Mouse (Mus musculus): ENCODE measurements around the gene Sh3bgrl3. TPM values are rescaled to one million over a fixed set of nuclear protein-coding genes. Genes with fewer than 3 reads are reported as not detected.
A peak's percentile ranks its signal among the peaks of the same experiment; 100 is the strongest.

Gene Sh3bgrl3
- total RNA-seq, 1 experiment from 2014 or later, result 328 TPM

GRCm38 (mm10) chr4:134116501-134116900 is 12.1 kb downstream of the Sh3bgrl3 start:
- ATAC-seq (replicated peaks; ENCODE audit: insufficient number of reproducible peaks, low FRiP score, low TSS enrichment, poor library complexity, severe bottlenecking), result no peak

DNA sequence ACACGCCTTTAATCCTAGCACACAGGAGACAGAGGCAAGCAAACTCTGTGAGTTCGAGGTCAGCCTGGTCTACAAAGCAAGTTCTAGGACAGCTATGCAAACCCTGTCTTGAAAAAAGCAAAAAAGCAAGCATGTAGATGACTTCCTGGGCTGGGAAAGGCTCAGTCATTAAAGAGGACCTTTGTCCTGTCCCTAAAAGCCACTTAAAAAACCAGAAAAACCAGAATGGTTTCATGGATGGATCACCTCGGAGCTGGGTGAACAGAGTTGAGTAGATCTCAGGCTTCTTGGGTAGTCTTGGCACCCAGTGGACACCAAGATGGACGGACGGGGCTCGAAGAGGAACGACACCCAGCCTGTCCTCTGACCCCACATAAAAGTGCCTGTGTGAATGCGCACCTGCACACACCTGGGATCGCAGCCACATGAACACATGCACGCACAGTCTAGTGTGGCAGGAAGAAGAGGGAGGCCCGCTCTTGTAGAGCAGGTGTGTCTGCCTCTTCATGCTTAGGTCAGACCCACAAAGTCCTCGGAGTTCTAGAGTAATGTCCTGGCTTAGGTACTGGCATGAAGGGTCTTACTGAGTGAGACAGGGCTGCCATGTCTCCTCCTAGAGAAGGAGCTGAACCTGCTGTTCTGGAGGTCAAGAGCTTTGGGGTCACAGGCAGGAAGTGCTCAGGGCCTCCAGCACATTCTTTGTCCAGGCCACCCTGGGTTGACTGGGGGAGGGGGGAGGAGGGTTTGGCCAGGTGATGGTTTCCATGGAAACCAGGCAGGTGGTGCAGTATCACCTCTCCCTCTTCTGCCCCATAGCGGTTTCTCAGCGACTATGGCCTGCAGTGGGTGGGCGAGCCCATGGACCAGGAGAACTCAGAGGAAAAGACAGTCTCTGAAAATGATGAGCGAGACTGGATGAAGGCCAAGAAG is 13.1 kb downstream of the Sh3bgrl3 start:
- no peak for ATAC-seq (replicated peaks; ENCODE audit: insufficient number of reproducible peaks, low FRiP score, low TSS enrichment, poor library complexity, severe bottlenecking)

DNA sequence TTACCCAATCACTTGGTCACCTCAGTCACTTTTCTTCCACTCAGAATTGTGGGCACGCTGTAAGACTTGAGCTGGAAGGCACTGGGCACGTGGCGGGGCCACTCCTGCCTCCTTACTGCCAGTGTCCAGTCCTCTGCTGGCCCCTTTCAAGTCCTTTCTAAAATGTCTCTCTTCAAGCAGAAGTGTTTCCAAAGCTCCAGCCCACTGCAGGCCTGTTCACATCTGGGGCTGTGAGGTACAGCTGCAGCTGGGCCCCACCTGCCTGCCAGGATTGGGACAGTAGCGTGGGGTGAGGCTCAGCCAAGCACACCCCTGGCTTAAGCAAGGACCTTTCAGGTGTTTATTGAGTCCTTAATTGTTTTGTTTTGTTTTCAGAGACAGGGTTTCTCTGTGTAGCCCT is 14.6 kb downstream of the Sh3bgrl3 start:
- no peak for ATAC-seq (replicated peaks; ENCODE audit: insufficient number of reproducible peaks, low FRiP score, low TSS enrichment, poor library complexity, severe bottlenecking)

DNA sequence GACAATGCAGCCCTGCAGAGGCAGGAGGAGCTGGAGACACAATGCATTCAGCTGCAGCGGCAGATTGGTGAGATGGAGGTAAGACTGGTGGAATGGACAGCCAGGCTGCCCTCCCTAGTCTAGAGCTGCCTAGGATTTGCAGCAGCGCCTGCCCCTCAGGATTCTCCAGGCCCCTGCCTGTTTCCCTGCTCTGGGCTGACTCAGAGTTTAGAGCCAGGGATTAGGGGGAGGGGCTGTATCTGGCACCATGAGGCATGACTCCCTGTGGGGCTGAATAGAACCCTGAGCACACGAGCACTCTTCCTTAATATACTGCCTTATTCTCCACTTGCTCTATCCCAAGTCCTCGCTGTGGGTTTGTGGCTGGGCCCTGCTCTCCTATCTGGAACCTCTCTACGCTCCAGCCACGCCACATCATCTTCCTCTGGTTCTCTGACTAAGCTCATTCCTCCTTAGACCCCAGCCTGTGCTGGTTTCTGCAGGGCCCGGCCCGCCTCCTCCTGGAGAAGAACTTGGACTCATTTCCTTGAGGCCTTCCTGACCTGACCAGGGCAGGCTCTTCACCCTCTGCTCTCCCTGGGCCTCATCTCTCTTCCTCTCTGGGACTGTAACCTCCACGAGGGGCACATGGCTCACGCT is 15.1 kb downstream of the Sh3bgrl3 start:
- ATAC-seq (replicated peaks; ENCODE audit: insufficient number of reproducible peaks, low FRiP score, low TSS enrichment, poor library complexity, severe bottlenecking), result no peak

DNA sequence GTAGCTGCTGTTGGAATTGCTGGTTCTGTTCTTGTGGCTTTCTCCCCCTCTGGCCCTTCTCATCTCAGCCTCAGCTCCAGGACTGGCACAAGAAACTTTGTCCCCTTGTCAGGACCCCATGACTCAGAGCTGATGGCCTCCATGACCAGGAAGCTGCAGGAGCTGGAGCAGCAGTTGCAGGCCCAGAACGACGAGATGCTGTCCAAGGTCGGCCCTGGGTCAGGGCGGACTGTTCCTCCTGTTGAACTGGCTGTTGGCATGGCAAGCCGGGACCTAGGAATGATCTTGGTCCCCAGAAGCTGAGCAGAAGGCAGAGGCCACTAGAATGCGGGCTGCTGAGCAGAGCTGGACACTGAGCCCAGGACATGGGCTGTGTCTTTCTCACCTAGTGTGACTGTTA is 16.2 kb downstream of the Sh3bgrl3 start:
- no peak for ATAC-seq (replicated peaks; ENCODE audit: insufficient number of reproducible peaks, low FRiP score, low TSS enrichment, poor library complexity, severe bottlenecking)

- ATAC-seq (replicated peaks; ENCODE audit: insufficient number of reproducible peaks, low FRiP score, low TSS enrichment, poor library complexity, severe bottlenecking), result no peak
Measured at GRCm38 (mm10) chr4:134110653-134111052, 17.9 kb downstream of the Sh3bgrl3 start.

- ATAC-seq (replicated peaks; ENCODE audit: insufficient number of reproducible peaks, low FRiP score, low TSS enrichment, poor library complexity, severe bottlenecking), result no peak
Measured at GRCm38 (mm10) chr4:134108196-134108595, 20.4 kb downstream of the Sh3bgrl3 start.

DNA sequence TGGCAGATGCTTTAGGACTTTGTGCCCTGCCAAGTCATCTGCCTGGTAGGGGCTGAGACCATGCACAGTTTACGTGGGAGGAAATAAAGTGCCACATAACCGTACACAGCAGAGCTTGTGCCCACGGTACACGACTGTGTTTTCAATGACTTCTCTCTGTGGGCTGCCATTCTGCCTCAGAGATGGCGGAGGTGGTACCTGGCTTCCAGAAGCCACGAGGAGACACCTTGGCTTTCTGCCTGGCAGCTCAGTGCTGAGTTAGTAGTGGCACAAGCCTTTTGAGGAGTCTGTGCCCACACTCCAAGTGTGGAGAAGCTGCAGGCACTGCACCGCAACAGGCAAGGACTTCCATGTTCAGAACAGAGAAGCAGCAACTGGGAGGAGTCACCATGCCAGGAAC is 20.9 kb downstream of the Sh3bgrl3 start:
- no peak for ATAC-seq (replicated peaks; ENCODE audit: insufficient number of reproducible peaks, low FRiP score, low TSS enrichment, poor library complexity, severe bottlenecking)

DNA sequence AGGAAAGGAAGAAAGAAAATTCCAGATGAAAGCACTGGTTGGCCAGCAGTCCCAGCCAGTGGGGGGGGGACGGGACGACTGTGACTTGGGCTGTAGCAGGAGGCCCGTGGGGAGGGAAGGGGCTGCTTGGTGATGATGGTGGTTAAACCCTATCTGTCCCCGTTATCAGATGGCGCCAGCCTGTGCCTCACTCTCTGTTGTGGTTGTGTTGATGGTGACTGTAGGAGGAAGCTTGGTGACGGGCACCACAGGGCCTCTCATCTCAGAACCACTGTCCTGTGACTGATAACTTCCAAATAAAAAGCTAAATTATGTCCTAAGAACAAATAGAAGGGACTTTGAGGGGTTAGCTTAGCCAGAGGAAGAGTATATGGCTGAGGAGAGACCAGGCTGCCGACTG is 22.5 kb downstream of the Sh3bgrl3 start:
- ATAC-seq (replicated peaks; ENCODE audit: insufficient number of reproducible peaks, low FRiP score, low TSS enrichment, poor library complexity, severe bottlenecking), result no peak

DNA sequence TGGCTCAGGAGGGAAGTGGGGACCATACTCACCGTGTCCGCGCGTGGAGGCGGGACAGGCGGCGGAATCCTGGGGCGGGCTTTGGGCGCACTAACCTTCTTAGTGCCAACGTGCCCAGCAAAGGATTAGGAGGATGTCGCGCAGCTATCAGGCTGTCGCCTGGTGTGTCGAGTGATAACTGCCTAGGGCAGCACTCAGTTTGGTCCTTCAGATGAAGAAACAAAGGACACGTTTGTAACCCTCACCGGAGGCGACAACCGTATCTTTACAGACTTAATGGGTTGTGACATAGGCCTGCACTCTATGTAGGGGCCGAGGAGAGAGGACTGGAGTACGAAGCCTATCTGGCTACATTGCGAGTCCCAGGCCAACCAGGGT is 25.9 kb downstream of the Sh3bgrl3 start:
- no peak for ATAC-seq (replicated peaks; ENCODE audit: insufficient number of reproducible peaks, low FRiP score, low TSS enrichment, poor library complexity, severe bottlenecking)

GRCm38 (mm10) chr4:134101979-134102741 is 26.4 kb downstream of the Sh3bgrl3 start, which contains the start of gene Ubxn11:
Gene Ubxn11, plus strand, starts transcription at chr4:134102570.
- ATAC-seq (replicated peaks; ENCODE audit: insufficient number of reproducible peaks, low FRiP score, low TSS enrichment, poor library complexity, severe bottlenecking), result peak; percentile 86

GRCm38 (mm10) chr4:134100245-134100644 is 28.3 kb downstream of the Sh3bgrl3 start:
- no peak for ATAC-seq (replicated peaks; ENCODE audit: insufficient number of reproducible peaks, low FRiP score, low TSS enrichment, poor library complexity, severe bottlenecking)

DNA sequence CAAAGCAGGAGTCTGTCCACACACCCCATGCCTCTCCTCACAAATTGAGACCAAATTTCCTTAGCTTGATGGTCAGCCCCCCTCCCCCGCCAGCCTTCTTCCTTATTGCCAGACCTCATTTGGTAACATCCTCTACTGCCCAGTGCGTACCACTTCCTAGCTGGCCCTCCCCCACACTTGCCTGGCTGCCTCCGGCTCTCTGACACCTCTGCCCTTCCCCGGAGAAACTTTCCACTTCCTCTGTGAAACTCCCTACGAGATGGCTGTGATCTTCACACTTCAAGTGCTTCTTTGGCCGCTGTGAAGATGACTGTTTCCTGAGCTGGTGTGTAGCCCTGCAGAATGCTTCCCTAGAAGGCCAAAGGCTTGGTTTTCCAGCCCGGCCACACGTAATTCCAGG is 30.0 kb downstream of the Sh3bgrl3 start:
- ATAC-seq (replicated peaks; ENCODE audit: insufficient number of reproducible peaks, low FRiP score, low TSS enrichment, poor library complexity, severe bottlenecking), result peak; percentile 66

DNA sequence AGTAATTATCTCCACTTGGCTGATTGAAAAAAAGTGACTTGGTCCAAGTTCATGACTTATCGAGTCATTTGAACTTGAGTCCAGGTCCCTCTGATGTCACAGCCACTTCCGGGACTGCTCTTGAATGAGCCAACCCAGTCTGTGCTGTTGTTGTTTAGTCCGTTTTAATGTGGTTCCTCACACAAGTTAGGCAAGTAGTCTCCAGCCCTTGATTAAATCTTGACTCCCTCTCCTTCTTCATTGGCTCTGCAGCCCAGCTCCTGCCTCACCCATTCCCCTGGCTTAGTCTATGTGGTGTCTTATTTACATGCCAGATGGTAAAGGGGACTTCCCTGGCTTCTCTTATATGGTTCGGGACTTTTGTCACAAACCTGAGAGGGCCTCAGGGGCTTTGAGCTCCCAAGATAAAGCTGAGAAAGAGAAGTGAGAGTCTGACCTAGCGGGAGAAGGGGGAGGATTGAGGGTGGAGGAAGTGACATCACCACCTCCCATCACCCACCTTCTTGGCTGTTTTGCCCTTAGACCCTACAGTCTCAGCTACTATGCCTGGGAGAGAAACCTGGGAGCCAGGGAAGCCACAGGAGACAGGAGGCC is 31.5 kb downstream of the Sh3bgrl3 start:
- peak; percentile 73 for ATAC-seq (replicated peaks; ENCODE audit: insufficient number of reproducible peaks, low FRiP score, low TSS enrichment, poor library complexity, severe bottlenecking)

- ATAC-seq (replicated peaks; ENCODE audit: insufficient number of reproducible peaks, low FRiP score, low TSS enrichment, poor library complexity, severe bottlenecking), result no peak
Measured at GRCm38 (mm10) chr4:134096120-134096519, 32.5 kb downstream of the Sh3bgrl3 start.

GRCm38 (mm10) chr4:134094923-134095547 is 33.6 kb downstream of the Sh3bgrl3 start, which contains the start of gene Cd52:
Gene Cd52, minus strand, starts transcription at chr4:134095082.
- ATAC-seq (replicated peaks; ENCODE audit: insufficient number of reproducible peaks, low FRiP score, low TSS enrichment, poor library complexity, severe bottlenecking), result peak; percentile 41

DNA sequence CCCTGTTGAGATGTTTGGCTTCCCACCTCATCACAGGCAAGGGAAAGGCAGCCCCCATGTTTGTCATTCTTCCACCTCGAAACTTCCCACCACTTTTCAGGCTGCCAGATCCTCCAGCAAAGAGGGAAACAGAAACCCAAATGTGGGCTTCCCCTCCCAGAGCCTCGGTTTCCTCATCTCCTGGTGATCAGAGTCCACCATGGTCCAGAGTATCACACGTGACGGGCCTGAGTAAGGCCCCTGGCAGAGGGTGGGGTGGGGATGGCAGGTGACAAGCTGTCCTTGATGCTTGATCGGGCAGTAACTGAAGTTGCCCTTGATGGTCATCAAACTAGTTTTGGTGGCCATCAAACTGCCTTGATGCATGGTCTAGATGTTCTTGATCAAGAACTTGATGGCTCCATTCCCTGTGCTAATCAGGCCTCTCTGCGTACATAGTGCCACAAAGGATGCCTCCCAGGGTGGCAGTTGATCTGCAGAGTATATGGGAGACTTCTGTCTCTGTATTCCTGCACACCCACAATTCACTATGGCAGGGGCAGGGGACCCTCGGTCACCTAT is 34.5 kb downstream of the Sh3bgrl3 start:
- ATAC-seq (replicated peaks; ENCODE audit: insufficient number of reproducible peaks, low FRiP score, low TSS enrichment, poor library complexity, severe bottlenecking), result no peak
